In genomic region chr1:179844894-179845293, GRCm38 (mm10) we compare ENCODE assay signal across 9 mouse cellular contexts. TPM values are rescaled to one million over a fixed set of nuclear protein-coding genes. Genes with fewer than 3 reads are reported as not detected.
DNase-seq lines count a peak whose midpoint lies in the region; ATAC-seq and TF ChIP-seq lines count a peak whose summit lies in the region.
"Had no signal": no experiment of that assay in that cellular context is flagged by ENCODE, and none has a peak within 500 bp of the region (broad histone marks: within the 10 kb centered on the region; RNA-seq: fewer than 3 reads in every experiment).

No protein-coding gene starts in this region.

- peak; percentile 76 for TF ChIP-seq RAD21 in CH12.LX (IDR thresholded peaks at IDR 0.05; ENCODE audit: low read depth, low read length)

- H3K4me3 ChIP-seq in CH12.LX (replicated peaks in 1 of 3; ENCODE audit: low read depth in 2 of 3, low read length in 2 of 3, poor library complexity in 1 of 3), result peak overlapping the region in 2 of 3 experiments; percentile 21 to 61
- H3K4me3 ChIP-seq in heart, embryonic 14.5 days (ENCODE audit: control insufficient read depth in 1 of 2, insufficient read depth in 1 of 2, low read depth in 1 of 2, low read length in 2 of 2), result no peak overlapping the region
- H3K4me3 ChIP-seq in lung, embryonic 14.5 days (ENCODE audit: low read depth, low read length), result no peak overlapping the region
- H3K4me3 ChIP-seq: heart, embryonic 13.5 days had no signal

- peak; percentile 90 for DNase-seq in CH12.LX (ENCODE audit: extremely low read depth)
- peak; percentile 71 for DNase-seq in adrenal gland, postnatal 25 days
- DNase-seq in kidney, postnatal 4 days, result peak; percentile 75 to 83
- peak; percentile 78 for DNase-seq in lung, embryonic 14.5 days
- DNase-seq in retina, postnatal 7 days (ENCODE audit: low read depth, low spot score), result peak; percentile 46
- DNase-seq in urinary bladder, adult 2 months (ENCODE audit: low spot score), result peak; percentile 47

- H3K27me3 ChIP-seq in CH12.LX (replicated peaks), result no peaks in the 10 kb centered on the region
- no peaks in the 10 kb centered on the region for H3K27me3 ChIP-seq in heart, embryonic 14.5 days (ENCODE audit: control insufficient read depth, insufficient read depth, low read length)
- no peaks in the 10 kb centered on the region for H3K27me3 ChIP-seq in lung, embryonic 14.5 days (ENCODE audit: insufficient read depth, low read length)
- H3K27me3 ChIP-seq: heart, embryonic 13.5 days had no signal

- H3K4me1 ChIP-seq in CH12.LX (ENCODE audit: control insufficient read depth in 1 of 2, insufficient read depth in 2 of 2), result peaks cover 3 to 40% of the 10 kb centered on the region in 2 experiments; a peak in 3 of 4 replicates
- peaks cover 5 to 9% of the 10 kb centered on the region in 2 experiments; a peak in 3 of 4 replicates for H3K4me1 ChIP-seq in heart, embryonic 14.5 days (ENCODE audit: control insufficient read depth in 2 of 2, insufficient read depth in 2 of 2, low read length in 2 of 2)
- no peaks in the 10 kb centered on the region for H3K4me1 ChIP-seq in lung, embryonic 14.5 days (ENCODE audit: insufficient read depth)

- in situ Hi-C loops in CH12.LX (cut with MboI; ENCODE audit: low pct_ligation_motif_present, low pct_unique_long_range_greater_than_20kb, low sequenced_read_pairs), result loop anchor here (5.0 to 25.0 kb wide), 4 partner anchors 43 to 362 kb away; partner anchors contain the start of genes Ahctf1 and Gm10518

- H3K9ac ChIP-seq in CH12.LX (ENCODE audit: insufficient read depth, low read depth), result no peak overlapping the region
- H3K9ac ChIP-seq in heart, embryonic 14.5 days (ENCODE audit: low read length), result no peak overlapping the region
- no peak overlapping the region for H3K9ac ChIP-seq in lung, embryonic 14.5 days
- H3K9ac ChIP-seq: heart, embryonic 13.5 days had no signal

- H3K27ac ChIP-seq in CH12.LX (ENCODE audit: insufficient read depth, low read depth), result no peak overlapping the region
- H3K27ac ChIP-seq in heart, embryonic 14.5 days (replicated peaks in 1 of 2; ENCODE audit: control insufficient read depth in 1 of 2, insufficient read depth in 1 of 2, low read depth in 2 of 2, low read length in 2 of 2), result no peak overlapping the region
- H3K27ac ChIP-seq in lung, embryonic 14.5 days (ENCODE audit: low read depth), result no peak overlapping the region
- H3K27ac ChIP-seq: heart, embryonic 13.5 days had no signal

- H3K79me2 ChIP-seq in CH12.LX (replicated peaks; ENCODE audit: control insufficient read depth, extremely low read depth, insufficient read depth, poor library complexity, severe bottlenecking), result 0 out of 2 replicates have a peak, but pooled peaks cover 2% of the 10 kb centered on the region

- H3K4me2 ChIP-seq in CH12.LX (ENCODE audit: insufficient read depth, low read depth, poor library complexity, severe bottlenecking), result peak overlapping the region; percentile 30; the same call in 1 of the 2 replicates
- H3K4me2 ChIP-seq in heart, embryonic 14.5 days (ENCODE audit: low read length), result no peak overlapping the region
- no peak overlapping the region for H3K4me2 ChIP-seq in lung, embryonic 14.5 days
- H3K4me2 ChIP-seq: heart, embryonic 13.5 days had no signal

- H3K36me3 ChIP-seq in CH12.LX (replicated peaks in 1 of 2; ENCODE audit: control insufficient read depth in 1 of 2, insufficient read depth in 1 of 2, low read length in 1 of 2), result peaks cover 10 to 37% of the 10 kb centered on the region in 2 experiments
- H3K36me3 ChIP-seq in heart, embryonic 14.5 days (ENCODE audit: control insufficient read depth, insufficient read depth, low read length), result no peaks in the 10 kb centered on the region
- H3K36me3 ChIP-seq in lung, embryonic 14.5 days (ENCODE audit: insufficient read depth), result no peaks in the 10 kb centered on the region
- H3K36me3 ChIP-seq: heart, embryonic 13.5 days had no signal

- ATAC-seq in erythroblast, adult 5-6 weeks (replicated peaks; ENCODE audit: low FRiP score, poor library complexity, severe bottlenecking), result peak; percentile 92
- 0 out of 2 replicates have a peak, but pooled peaks have one; percentile 32 for ATAC-seq in heart, embryonic 14.5 days (ENCODE audit: insufficient number of reproducible peaks, insufficient read depth, low FRiP score, low read depth)
- peak; percentile 77 for ATAC-seq in lung, embryonic 14.5 days (ENCODE audit: insufficient read depth)

- H3K9me3 ChIP-seq in CH12.LX (replicated peaks; ENCODE audit: low read length), result no peaks in the 10 kb centered on the region
- H3K9me3 ChIP-seq in heart, embryonic 14.5 days (ENCODE audit: control insufficient read depth, low read length), result no peaks in the 10 kb centered on the region
- H3K9me3 ChIP-seq in lung, embryonic 14.5 days (ENCODE audit: low read depth, low read length), result no peaks in the 10 kb centered on the region
- H3K9me3 ChIP-seq: heart, embryonic 13.5 days had no signal

- TF ChIP-seq POLR2A in CH12.LX (IDR thresholded peaks at IDR 0.05; ENCODE audit: low read depth, low read length), result 0 out of 2 replicates have a peak, but pooled peaks have one; percentile 18

- dilution Hi-C loops in CH12.LX (cut with MboI; ENCODE audit: extremely low pct_ligation_motif_present, extremely low pct_unique_long_range_greater_than_20kb, low sequenced_read_pairs), result no loop called here

- TF ChIP-seq EP300 in CH12.LX (IDR thresholded peaks at IDR 0.05; ENCODE audit: low read length), result no peak

- TF ChIP-seq CTCF in CH12.LX (conservative IDR thresholded peaks at IDR 0.05 in 1 of 2, IDR thresholded peaks at IDR 0.05 in 1 of 2; ENCODE audit: low read depth in 2 of 2, low read length in 2 of 2), result peak; percentile 44 to 81; a peak in 2 of 4 replicates
- TF ChIP-seq CTCF in lung, embryonic 14.5 days (IDR thresholded peaks at IDR 0.05; ENCODE audit: low read depth), result peak; percentile 70

- WGBS in heart, embryonic 14.5 days, result 12% methylated on average over 5 of the region's 5 CpGs
- WGBS in lung, embryonic 14.5 days, result 17% methylated on average over 5 of the region's 5 CpGs

TF ChIP-seq in CH12.LX, 34 proteins besides CTCF, POLR2A, EP300 and RAD21:
- peak; percentile 79 for TF ChIP-seq SMC3 (IDR thresholded peaks at IDR 0.05; ENCODE audit: low read depth, low read length)
- peak; percentile 74 for TF ChIP-seq MAZ (IDR thresholded peaks at IDR 0.05; ENCODE audit: low read depth, low read length)
- no peak for TF ChIP-seq HCFC1 (IDR thresholded peaks at IDR 0.05; ENCODE audit: low read depth, low read length)
- TF ChIP-seq IRF4 (IDR thresholded peaks at IDR 0.05; ENCODE audit: low read depth, low read length), result peak; percentile 23; the same call in 1 of the 2 replicates
- TF ChIP-seq E2F4 (IDR thresholded peaks at IDR 0.05; ENCODE audit: insufficient replicate concordance, low read depth, low read length), result no peak
- peak; percentile 49 for TF ChIP-seq JUN (IDR thresholded peaks at IDR 0.05; ENCODE audit: insufficient read depth, low read depth, low read length)
- peak; percentile 43; the same call in 1 of the 2 replicates for TF ChIP-seq JUND (conservative IDR thresholded peaks at IDR 0.05; ENCODE audit: low read depth, low read length)

RNA-seq across cellular contexts. Expression of gene Ahctf1, which starts 41.4 kb away (rescaled TPM):
- total RNA-seq in CH12.LX (2012; rRNA removed) (79.2 and 81.0 TPM in 2 replicates), CH12.LX (2014; rRNA removed) (111 and 127 TPM in 2 replicates)
- polyA plus RNA-seq in CH12.LX (2012; ENCODE audit: insufficient read length, low read depth), result 90.3 and 96.0 TPM in 2 replicates
- 38.1 and 41.6 TPM in 2 replicates for total RNA-seq in adrenal gland, postnatal 25 days (2021)
- total RNA-seq in erythroblast, adult 5-6 weeks (2015; ENCODE audit: low replicate concordance), result 51.4 and 69.0 TPM in 2 replicates
- 53.7 and 67.2 TPM in 2 replicates for total RNA-seq in erythroblast, adult 5-6 weeks (2017; ENCODE audit: low replicate concordance)
- 18.9 and 20.0 TPM in 2 replicates for polyA plus RNA-seq in heart, embryonic 14.5 days (2014; fragmentation: Nextera tagmentation; extraction: Ambion mirVana)
- polyA plus RNA-seq in lung, embryonic 14.5 days (2014; fragmentation: Nextera tagmentation; extraction: Ambion mirVana), result 35.5 and 36.6 TPM in 2 replicates
- 26.2 and 29.4 TPM in 2 replicates for polyA plus RNA-seq in urinary bladder, adult 2 months (2012; rRNA removed)

RNA-seq across cellular contexts. Expression of gene Gm10518, which starts 41.7 kb away (rescaled TPM):
- total RNA-seq in CH12.LX (2012; rRNA removed), result 8.0 TPM in 2 replicates
- total RNA-seq in CH12.LX (2014; rRNA removed), result not detected in 2 replicates
- polyA plus RNA-seq in CH12.LX (2012; ENCODE audit: insufficient read length, low read depth), result 0.40 TPM in 1 of 2 replicates, not detected in the other
- not detected in 2 replicates for total RNA-seq in adrenal gland, postnatal 25 days (2021)
- total RNA-seq in erythroblast, adult 5-6 weeks (2015; ENCODE audit: low replicate concordance), result not detected in 2 replicates
- not detected in 2 replicates for total RNA-seq in erythroblast, adult 5-6 weeks (2017; ENCODE audit: low replicate concordance)
- polyA plus RNA-seq in heart, embryonic 14.5 days (2014; fragmentation: Nextera tagmentation; extraction: Ambion mirVana), result 0.20 TPM in 1 of 2 replicates, not detected in the other
- polyA plus RNA-seq in lung, embryonic 14.5 days (2014; fragmentation: Nextera tagmentation; extraction: Ambion mirVana), result 0.24 TPM in 1 of 2 replicates, not detected in the other
- not detected in 2 replicates for polyA plus RNA-seq in urinary bladder, adult 2 months (2012; rRNA removed)
- polyA plus RNA-seq: heart, embryonic 13.5 days had no signal

Comparison
In these comparisons a context has a peak if more than half of its experiments do, and no peak if none do; other contexts are left out.
1. H3K4me3 ChIP-seq: peak in CH12.LX (2 of 3); none in heart, embryonic 14.5 days (0 of 2) and lung, embryonic 14.5 days (single experiment).
2. ATAC-seq: peak in every context shown above with its lines; median percentile 92 in erythroblast, adult 5-6 weeks; 77 in lung, embryonic 14.5 days; 32 in heart, embryonic 14.5 days.
3. Peak in every context shown above with its lines, with median percentiles within 50 percentile points of each other: DNase-seq.